Mouse (Mus musculus) ES-Bruce4 (cell line): ENCODE results near the gene Clec3b.

Source experiments
- CTCF ChIP-seq: IDR thresholded peaks from one replicate; pipeline ENCODE4 v1.8.1; 2011; ENCODE audit warnings: low read depth, low read length
- EP300 ChIP-seq: IDR thresholded peaks from 2 replicates; pipeline ENCODE4 v1.6.1; 2011; ENCODE audit warnings: low read depth, low read length; ENCODE audit not compliant: insufficient read depth
- POLR2A ChIP-seq: IDR thresholded peaks from one replicate; pipeline ENCODE4 v1.8.1; 2011; ENCODE audit warnings: low read length; ENCODE audit not compliant: insufficient read depth

- no peak for TF ChIP-seq POLR2A
- no peak for TF ChIP-seq CTCF
- TF ChIP-seq EP300: no peak
Measured at GRCm38 (mm10) chr9:123103425-123103824, 47.3 kb upstream of the Clec3b start.
